Mouse (Mus musculus) embryonic fibroblast, embryonic 13.5 days (primary cell): Measurements from ENCODE around the gene Ubr7. TPM values are rescaled to one million over a fixed set of nuclear protein-coding genes. Genes with fewer than 3 reads are reported as not detected.

ENCODE experiments used
- H3K27ac ChIP-seq: 2 replicates; pipeline ENCODE4 v1.5.1; 2012; ENCODE audit warnings: low read length, control low read depth, inconsistent platforms; ENCODE audit not compliant: insufficient read depth
- H3K4me1 ChIP-seq: 2 replicates; pipeline ENCODE4 v1.6.1; 2011; ENCODE audit warnings: low read length; ENCODE audit not compliant: control insufficient read depth, insufficient read depth
- H3K4me3 ChIP-seq: 2 replicates; pipeline ENCODE4 v1.5.1; 2011; ENCODE audit warnings: mild to moderate bottlenecking, control low read depth, low read length; ENCODE audit not compliant: insufficient read depth
- CTCF ChIP-seq: IDR thresholded peaks from 2 replicates; pipeline ENCODE4 v1.5.1; 2011; ENCODE audit warnings: mild to moderate bottlenecking, control low read depth, low read length, moderate library complexity, borderline replicate concordance; ENCODE audit not compliant: insufficient read depth
- POLR2A ChIP-seq: IDR thresholded peaks from 2 replicates; pipeline ENCODE4 v1.6.1; 2011; ENCODE audit warnings: low read depth, mild to moderate bottlenecking, control low read depth, low read length, moderate library complexity
- polyA plus RNA-seq: library from polyadenylated mRNA; stranded (reverse); fragments of >200 nt; gene quantifications from 2 replicates; pipeline ENCODE4 v1.2.4, GENCODE M21; 2011; ENCODE audit warnings: low read depth; ENCODE audit not compliant: missing spikeins, insufficient read length

Gene Ubr7
- polyA plus RNA-seq, 1 experiment, result 35.5 TPM

GRCm38 (mm10) chr12:102722966-102723365 is 34.8 kb upstream of the Ubr7 start:
- TF ChIP-seq CTCF (no peak), POLR2A (no peak)
- Histone ChIP-seq H3K27ac (no peak overlapping the region), H3K4me3 (no peak overlapping the region), H3K4me1 (no peaks in the 10 kb centered on the region)

GRCm38 (mm10) chr12:102723861-102724260 is 33.9 kb upstream of the Ubr7 start:
- Histone ChIP-seq H3K27ac (no peak overlapping the region), H3K4me3 (no peak overlapping the region), H3K4me1 (no peaks in the 10 kb centered on the region)
- no peak for TF ChIP-seq CTCF
- no peak for TF ChIP-seq POLR2A

- no peak for TF ChIP-seq CTCF
- TF ChIP-seq POLR2A, result no peak
Measured at GRCm38 (mm10) chr12:102725146-102725545, 32.6 kb upstream of the Ubr7 start.

GRCm38 (mm10) chr12:102725761-102726175 is 32.0 kb upstream of the Ubr7 start:
- no peak for TF ChIP-seq POLR2A
- TF ChIP-seq CTCF, result no peak
- no peak overlapping the region for H3K4me3 ChIP-seq
- H3K4me1 ChIP-seq, result no peaks in the 10 kb centered on the region; the same call in 1 of the 2 replicates
- H3K27ac ChIP-seq, result no peak overlapping the region

More at GRCm38 (mm10) chr12:102725146-102725545, 32.6 kb upstream of the Ubr7 start:
- Histone ChIP-seq H3K27ac (no peak overlapping the region), H3K4me1 (no peaks in the 10 kb centered on the region), H3K4me3 (no peak overlapping the region)

- Histone ChIP-seq H3K4me3 (no peak overlapping the region), H3K27ac (peak overlapping the region; percentile 42), H3K4me1 (no peaks in the 10 kb centered on the region; the same call in none of the 2 replicates)
- TF ChIP-seq POLR2A (no peak), CTCF (no peak)
Measured at GRCm38 (mm10) chr12:102729855-102730797, 27.6 kb upstream of the Ubr7 start.

- peak overlapping the region; percentile 42 for H3K27ac ChIP-seq
- H3K4me3 ChIP-seq, result no peak overlapping the region
- no peaks in the 10 kb centered on the region; the same call in none of the 2 replicates for H3K4me1 ChIP-seq
- TF ChIP-seq CTCF (no peak), POLR2A (no peak)
Measured at GRCm38 (mm10) chr12:102730798-102731619, 26.8 kb upstream of the Ubr7 start.

- H3K4me3 ChIP-seq, result no peak overlapping the region
- TF ChIP-seq POLR2A (no peak), CTCF (peak; percentile 59)
- H3K4me1 ChIP-seq, result no peaks in the 10 kb centered on the region; the same call in none of the 2 replicates
Measured at GRCm38 (mm10) chr12:102733381-102733780, 24.4 kb upstream of the Ubr7 start.

GRCm38 (mm10) chr12:102739096-102739495 is 18.7 kb upstream of the Ubr7 start:
- TF ChIP-seq CTCF, result no peak
- TF ChIP-seq POLR2A, result no peak
- Histone ChIP-seq H3K4me3 (no peak overlapping the region), H3K27ac (no peak overlapping the region), H3K4me1 (no peaks in the 10 kb centered on the region; the same call in 1 of the 2 replicates)

More at GRCm38 (mm10) chr12:102733381-102733780, 24.4 kb upstream of the Ubr7 start:
- H3K27ac ChIP-seq, result no peak overlapping the region

- H3K27ac ChIP-seq, result no peak overlapping the region
- no peak overlapping the region for H3K4me3 ChIP-seq
- TF ChIP-seq CTCF (no peak), POLR2A (no peak)
- H3K4me1 ChIP-seq, result peaks cover 5% of the 10 kb centered on the region; the same call in 1 of the 2 replicates
Measured at GRCm38 (mm10) chr12:102740285-102740684, 17.5 kb upstream of the Ubr7 start.
